Mouse (Mus musculus): ENCODE measurements at regions not wholly inside any gene's neighbourhood (a gene's known extent, or its start where the extent isn't known, plus 50 kb on each side); places are given as distances from the start of the nearest gene placed in this dataset.
A peak's percentile ranks its signal among the peaks of the same experiment; 100 is the strongest.
"Not testable (repeated sequence)": the region's sequence is repeated elsewhere in the genome, so short reads cannot be mapped to it uniquely, and the experiment has no call there.

GRCm38 (mm10) chr11:56505068-56505467 is 464.3 kb upstream of the Nmur2 start:
- no peak for DNase-seq (ENCODE audit: low spot score)

DNA sequence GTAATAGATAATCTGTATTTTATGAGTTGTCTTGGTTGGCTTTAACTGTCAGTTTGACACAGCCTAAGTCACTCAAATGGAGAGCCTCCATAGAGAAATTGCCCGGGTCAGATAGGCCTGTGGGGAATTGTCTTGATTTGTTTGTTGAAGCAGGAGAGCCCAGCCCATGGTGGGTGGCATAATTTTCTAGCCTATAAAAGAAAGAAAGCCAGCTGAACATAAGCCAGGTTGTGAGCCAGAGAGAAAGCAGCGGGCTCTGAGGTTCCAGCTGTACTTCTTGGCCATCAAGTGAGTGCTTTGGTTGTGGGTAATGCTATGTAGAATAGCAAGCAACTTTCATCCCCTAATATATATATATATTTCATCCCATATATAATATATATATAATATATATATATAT is 474.1 kb upstream of the Nmur2 start:
- no peak for DNase-seq (ENCODE audit: low spot score)

GRCm38 (mm10) chr11:56518486-56518885 is 477.7 kb upstream of the Nmur2 start:
- DNase-seq (ENCODE audit: low spot score) = no peak

GRCm38 (mm10) chr11:56550736-56551135 is 460.5 kb upstream of the Gria1 start:
- DNase-seq (ENCODE audit: low spot score) = peak; percentile 3

DNA sequence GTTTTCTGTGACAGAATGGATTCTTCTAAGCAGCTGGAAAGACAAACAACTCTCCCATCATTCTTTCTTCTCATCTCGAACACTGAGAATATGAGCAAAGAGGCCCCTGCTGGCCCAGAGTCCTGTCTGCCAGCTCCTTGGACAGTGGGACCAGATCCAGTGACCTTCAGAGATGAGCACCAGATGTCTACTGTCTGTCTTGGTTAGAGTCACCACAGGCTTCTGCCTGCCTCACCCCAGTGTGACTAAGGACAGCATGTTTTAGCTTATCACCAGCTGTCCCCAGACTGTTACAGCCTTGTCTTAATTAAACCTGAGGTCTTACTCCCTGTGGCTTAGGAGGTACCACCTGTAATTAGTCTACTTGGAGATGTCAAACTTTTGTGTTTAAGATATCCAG is 454.9 kb upstream of the Gria1 start:
- DNase-seq (ENCODE audit: low spot score) = no peak

DNA sequence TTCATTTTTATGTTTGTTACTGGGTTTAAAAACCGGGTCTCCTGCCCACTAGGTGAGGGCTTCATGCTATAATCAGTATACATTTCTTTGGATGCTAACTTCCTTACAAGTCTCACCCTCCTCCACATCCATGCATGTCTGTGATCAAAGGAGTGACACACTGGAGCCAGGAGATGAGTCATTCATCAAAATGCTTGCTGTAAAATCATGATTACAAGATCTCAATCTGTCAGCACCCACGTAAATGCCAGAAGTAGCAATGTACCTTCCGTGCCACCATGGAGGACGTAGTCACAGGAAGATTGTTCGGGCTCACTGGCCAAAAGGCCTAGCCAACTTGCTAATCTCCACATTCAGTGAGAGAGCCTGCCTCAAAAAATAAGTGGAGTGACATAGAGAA is 431.2 kb upstream of the Gria1 start:
- DNase-seq (ENCODE audit: low spot score) = no peak

- DNase-seq (ENCODE audit: low spot score) = no peak
These were observed 428.1 kb upstream of the Gria1 start for GRCm38 (mm10) chr11:56583054-56583453.

DNA sequence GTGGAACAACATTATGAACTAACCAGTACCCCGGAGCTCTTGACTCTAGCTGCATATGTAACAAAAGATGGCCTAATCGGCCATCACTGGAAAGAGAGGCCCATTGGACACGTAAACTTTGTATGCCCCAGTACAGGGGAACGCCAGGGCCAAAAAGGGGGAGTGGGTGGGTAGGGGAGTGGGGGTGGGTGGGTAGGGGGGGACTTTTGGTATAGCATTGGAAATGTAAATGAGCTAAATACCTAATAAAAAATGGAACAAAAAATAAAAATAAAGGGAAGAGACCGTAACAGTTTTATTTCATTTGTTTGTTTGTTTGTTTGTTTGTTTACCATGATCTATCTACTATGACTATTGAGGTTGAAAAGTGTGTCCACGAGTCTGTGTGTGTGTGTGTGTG is 417.8 kb upstream of the Gria1 start:
- not testable (repeated sequence) for DNase-seq (ENCODE audit: low spot score)

DNA sequence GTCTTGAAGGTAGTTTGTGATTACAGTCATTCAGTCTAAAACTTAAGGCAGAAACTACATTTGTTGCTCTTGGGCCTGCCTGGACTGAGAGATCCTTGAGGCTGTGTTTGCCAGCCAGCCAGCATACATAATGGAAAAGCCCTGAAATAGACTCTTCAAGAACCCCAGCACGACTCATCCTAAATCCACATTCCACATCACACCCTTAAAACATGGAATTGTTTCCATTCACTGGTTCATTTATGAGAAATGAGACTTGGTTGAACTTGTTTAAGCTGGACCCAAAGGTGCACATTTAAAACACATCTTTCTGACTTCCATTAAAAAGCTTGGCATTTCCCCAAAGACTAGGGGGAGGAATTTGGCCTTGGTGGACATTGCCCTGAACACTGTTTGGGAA is 407.4 kb upstream of the Gria1 start:
- no peak for DNase-seq (ENCODE audit: low spot score)

DNA sequence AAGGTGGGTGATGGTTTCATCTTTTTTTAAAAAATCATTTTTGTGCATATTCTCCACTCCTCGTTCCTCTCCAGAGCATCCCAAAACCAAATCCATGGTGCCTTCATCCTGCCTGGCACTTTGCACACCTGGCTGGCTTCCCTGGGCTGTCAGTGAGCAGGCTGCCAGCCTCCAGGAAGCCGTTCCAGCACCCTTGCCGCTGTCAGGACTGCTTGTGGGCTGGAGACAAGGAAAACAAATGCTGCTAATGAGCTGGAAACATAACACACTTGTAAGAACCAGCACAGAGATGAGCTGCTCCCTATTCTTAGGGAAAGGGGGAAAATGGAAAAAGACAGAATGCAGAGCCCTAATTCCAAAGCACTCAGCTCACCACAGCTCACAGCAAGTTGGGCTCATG is 383.5 kb upstream of the Gria1 start:
- DNase-seq (ENCODE audit: low spot score) = no peak

DNA sequence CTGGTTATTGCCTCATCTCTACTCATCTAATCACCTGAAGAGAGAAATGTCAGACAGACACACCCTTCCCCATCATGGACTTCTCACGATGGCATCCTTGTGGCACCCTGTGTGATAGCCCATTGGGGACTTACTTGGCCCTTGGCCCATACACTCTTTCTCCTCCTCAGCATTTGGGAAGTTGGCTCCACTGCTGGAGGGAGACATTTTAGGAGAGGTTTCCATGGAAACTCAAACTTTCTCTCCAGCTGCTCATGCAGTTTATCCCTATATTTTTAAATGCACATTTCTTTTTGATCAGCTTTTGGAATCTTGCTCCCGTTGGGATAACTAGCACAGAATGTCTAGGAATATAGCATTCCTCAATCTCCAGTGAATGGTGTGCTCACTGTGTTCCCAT is 377.7 kb upstream of the Gria1 start:
- no peak for DNase-seq (ENCODE audit: low spot score)

DNA sequence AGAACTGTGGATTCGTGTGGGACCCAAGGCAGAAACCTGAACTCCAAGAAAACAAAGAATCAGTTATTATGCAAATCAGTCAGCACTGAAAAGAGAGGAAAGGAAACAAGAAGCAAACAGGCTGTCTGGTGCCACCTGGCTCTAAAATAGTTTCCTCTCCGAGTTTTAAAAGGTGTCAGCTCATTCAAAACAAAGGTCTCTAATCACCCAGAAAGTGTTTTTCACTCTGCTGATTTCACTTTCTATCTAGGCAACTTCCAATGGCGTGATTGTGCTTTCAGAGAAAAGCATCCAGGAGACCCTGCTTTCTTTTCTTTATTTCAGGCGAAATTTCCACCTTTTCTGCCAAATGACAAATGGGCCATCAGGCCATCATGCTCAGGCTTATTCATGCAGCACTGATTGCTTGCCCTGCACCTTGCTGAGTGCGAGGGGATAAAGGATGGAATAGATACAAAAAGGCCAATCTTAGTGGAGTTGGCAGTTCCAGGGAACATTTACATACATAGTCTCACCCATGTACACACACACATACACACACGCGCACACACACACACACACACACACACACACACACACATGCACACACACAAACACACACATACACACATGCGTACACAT is 374.5 kb upstream of the Gria1 start:
- DNase-seq (ENCODE audit: low spot score) = no peak

- DNase-seq (ENCODE audit: low spot score) = no peak
These were observed 369.5 kb upstream of the Gria1 start for GRCm38 (mm10) chr11:56641716-56642115.
